Mouse (Mus musculus): ENCODE measurements at regions not wholly inside any gene's neighbourhood (a gene's known extent, or its start where the extent isn't known, plus 50 kb on each side); places are given as distances from the start of the nearest gene placed in this dataset.

- H3K36me3 ChIP-seq (replicated peaks), result no peaks in the 10 kb centered on the region
- H3K27ac ChIP-seq, result no peak overlapping the region
- no peak for DNase-seq (ENCODE audit: extremely low spot score, low spot score)
- no peak overlapping the region for H3K4me3 ChIP-seq
- no peaks in the 10 kb centered on the region for H3K27me3 ChIP-seq (ENCODE audit: poor library complexity, severe bottlenecking)
- H3K9me3 ChIP-seq, result no peaks in the 10 kb centered on the region
- 94% methylated on average over 1 of the region's 1 CpGs for WGBS
- H3K4me1 ChIP-seq, result no peaks in the 10 kb centered on the region
Observed at GRCm38 (mm10) chr5:84934369-84934768, 517.2 kb upstream of the Epha5 start.

- Histone ChIP-seq H3K4me1 (no peaks in the 10 kb centered on the region), H3K9me3 (no peaks in the 10 kb centered on the region), H3K4me3 (no peak overlapping the region), H3K27me3 (ENCODE audit: poor library complexity, severe bottlenecking) (no peaks in the 10 kb centered on the region), H3K27ac (no peak overlapping the region), H3K36me3 (replicated peaks) (no peaks in the 10 kb centered on the region)
- WGBS, result 88% methylated on average over 1 of the region's 1 CpGs
- DNase-seq (ENCODE audit: extremely low spot score, low spot score), result no peak
Observed at GRCm38 (mm10) chr5:84917631-84918292, 500.6 kb upstream of the Epha5 start.

GRCm38 (mm10) chr5:84901669-84902068, 484.5 kb upstream of the Epha5 start:
- no peak overlapping the region for H3K4me3 ChIP-seq
- H3K9me3 ChIP-seq, result no peaks in the 10 kb centered on the region
- H3K27ac ChIP-seq, result no peak overlapping the region
- WGBS, result 43% methylated on average over 4 of the region's 4 CpGs
- H3K27me3 ChIP-seq (ENCODE audit: poor library complexity, severe bottlenecking), result no peaks in the 10 kb centered on the region
- no peaks in the 10 kb centered on the region for H3K4me1 ChIP-seq
- no peaks in the 10 kb centered on the region for H3K36me3 ChIP-seq (replicated peaks)
- DNase-seq (ENCODE audit: extremely low spot score, low spot score), result no peak

GRCm38 (mm10) chr5:84897535-84897934, 480.4 kb upstream of the Epha5 start:
- no peak for DNase-seq (ENCODE audit: extremely low spot score, low spot score)
- WGBS, result 98% methylated on average over 1 of the region's 1 CpGs
- no peaks in the 10 kb centered on the region for H3K27me3 ChIP-seq (ENCODE audit: poor library complexity, severe bottlenecking)
- H3K27ac ChIP-seq, result no peak overlapping the region
- H3K9me3 ChIP-seq, result no peaks in the 10 kb centered on the region
- no peak overlapping the region for H3K4me3 ChIP-seq
- no peaks in the 10 kb centered on the region for H3K36me3 ChIP-seq (replicated peaks)
- no peaks in the 10 kb centered on the region for H3K4me1 ChIP-seq

GRCm38 (mm10) chr5:84853622-84854021, 436.4 kb upstream of the Epha5 start:
- 73% methylated on average over 1 of the region's 1 CpGs for WGBS
- Histone ChIP-seq H3K27ac (no peak overlapping the region), H3K36me3 (replicated peaks) (no peaks in the 10 kb centered on the region), H3K4me1 (peaks cover 6% of the 10 kb centered on the region), H3K4me3 (no peak overlapping the region), H3K27me3 (ENCODE audit: poor library complexity, severe bottlenecking) (no peaks in the 10 kb centered on the region), H3K9me3 (no peaks in the 10 kb centered on the region)
- no peak for DNase-seq (ENCODE audit: extremely low spot score, low spot score)

GRCm38 (mm10) chr5:84849175-84849574, 432.0 kb upstream of the Epha5 start:
- no peaks in the 10 kb centered on the region for H3K9me3 ChIP-seq
- peak overlapping the region; percentile 35; the same call in 1 of the 2 replicates for H3K27ac ChIP-seq
- H3K4me3 ChIP-seq, result no peak overlapping the region
- H3K27me3 ChIP-seq (ENCODE audit: poor library complexity, severe bottlenecking), result no peaks in the 10 kb centered on the region
- H3K4me1 ChIP-seq, result peaks cover 12% of the 10 kb centered on the region
- DNase-seq (ENCODE audit: extremely low spot score, low spot score), result no peak
- H3K36me3 ChIP-seq (replicated peaks), result no peaks in the 10 kb centered on the region

GRCm38 (mm10) chr5:84848765-84849164, 431.6 kb upstream of the Epha5 start:
- no peak for DNase-seq (ENCODE audit: extremely low spot score, low spot score)
- peaks cover 12% of the 10 kb centered on the region for H3K4me1 ChIP-seq
- no peaks in the 10 kb centered on the region for H3K9me3 ChIP-seq
- no peak overlapping the region for H3K4me3 ChIP-seq
- WGBS, result 48% methylated on average over 2 of the region's 2 CpGs
- no peaks in the 10 kb centered on the region for H3K36me3 ChIP-seq (replicated peaks)
- no peaks in the 10 kb centered on the region for H3K27me3 ChIP-seq (ENCODE audit: poor library complexity, severe bottlenecking)
- H3K27ac ChIP-seq, result peak overlapping the region; percentile 35; the same call in 1 of the 2 replicates

- 28% methylated on average over 2 of the region's 2 CpGs for WGBS
- Histone ChIP-seq H3K9me3 (no peaks in the 10 kb centered on the region), H3K27me3 (ENCODE audit: poor library complexity, severe bottlenecking) (peaks cover 61% of the 10 kb centered on the region), H3K36me3 (replicated peaks) (no peaks in the 10 kb centered on the region), H3K27ac (no peak overlapping the region), H3K4me3 (no peak overlapping the region), H3K4me1 (peaks cover 13% of the 10 kb centered on the region)
- DNase-seq (ENCODE audit: extremely low spot score, low spot score), result peak; percentile 53
Observed at GRCm38 (mm10) chr5:84811460-84811859, 394.3 kb upstream of the Epha5 start.

- 60% methylated on average over 3 of the region's 3 CpGs for WGBS
- Histone ChIP-seq H3K36me3 (replicated peaks) (no peaks in the 10 kb centered on the region), H3K9me3 (no peaks in the 10 kb centered on the region), H3K4me1 (peaks cover 13% of the 10 kb centered on the region), H3K4me3 (no peak overlapping the region), H3K27me3 (ENCODE audit: poor library complexity, severe bottlenecking) (peaks cover 55% of the 10 kb centered on the region), H3K27ac (no peak overlapping the region)
- DNase-seq (ENCODE audit: extremely low spot score, low spot score), result no peak
Observed at GRCm38 (mm10) chr5:84810844-84811243, 393.7 kb upstream of the Epha5 start.

GRCm38 (mm10) chr5:84762618-84763017, 345.4 kb upstream of the Epha5 start:
- H3K27ac ChIP-seq, result no peak overlapping the region
- H3K36me3 ChIP-seq (replicated peaks), result no peaks in the 10 kb centered on the region
- H3K27me3 ChIP-seq (ENCODE audit: poor library complexity, severe bottlenecking), result no peaks in the 10 kb centered on the region
- H3K9me3 ChIP-seq, result no peaks in the 10 kb centered on the region
- no peak for DNase-seq (ENCODE audit: extremely low spot score, low spot score)
- no peak overlapping the region for H3K4me3 ChIP-seq
- H3K4me1 ChIP-seq, result no peaks in the 10 kb centered on the region
- WGBS, result 80% methylated on average over 1 of the region's 1 CpGs

- Histone ChIP-seq H3K9me3 (no peaks in the 10 kb centered on the region), H3K36me3 (replicated peaks) (no peaks in the 10 kb centered on the region), H3K4me1 (no peaks in the 10 kb centered on the region), H3K27me3 (ENCODE audit: poor library complexity, severe bottlenecking) (no peaks in the 10 kb centered on the region), H3K4me3 (no peak overlapping the region), H3K27ac (no peak overlapping the region)
- DNase-seq (ENCODE audit: extremely low spot score, low spot score), result no peak
Observed at GRCm38 (mm10) chr5:84752053-84752452, 334.9 kb upstream of the Epha5 start.

- Histone ChIP-seq H3K4me3 (no peak overlapping the region), H3K27me3 (ENCODE audit: poor library complexity, severe bottlenecking) (no peaks in the 10 kb centered on the region), H3K4me1 (no peaks in the 10 kb centered on the region), H3K36me3 (replicated peaks) (no peaks in the 10 kb centered on the region), H3K9me3 (no peaks in the 10 kb centered on the region), H3K27ac (no peak overlapping the region)
- 86% methylated on average over 2 of the region's 2 CpGs for WGBS
- no peak for DNase-seq (ENCODE audit: extremely low spot score, low spot score)
Observed at GRCm38 (mm10) chr5:84705436-84705835, 288.3 kb upstream of the Epha5 start.

GRCm38 (mm10) chr5:84690334-84691258, 273.4 kb upstream of the Epha5 start:
- no peak for DNase-seq (ENCODE audit: extremely low spot score, low spot score)
- Histone ChIP-seq H3K36me3 (replicated peaks) (no peaks in the 10 kb centered on the region), H3K4me1 (peaks cover 11% of the 10 kb centered on the region), H3K4me3 (no peak overlapping the region), H3K9me3 (peaks cover 4% of the 10 kb centered on the region; the same call in 1 of the 2 replicates), H3K27ac (no peak overlapping the region), H3K27me3 (ENCODE audit: poor library complexity, severe bottlenecking) (no peaks in the 10 kb centered on the region)
- 60% methylated on average over 2 of the region's 2 CpGs for WGBS
